Mouse (Mus musculus) retina, adult 2 months (tissue): ENCODE results near the gene Rgma.

Experiments used
- DNase-seq: peaks from one replicate; pipeline ENCODE4 v3.0.0-alpha.2; 2012; ENCODE audit warnings: low read depth, low spot score

Rgma gene

DNA sequence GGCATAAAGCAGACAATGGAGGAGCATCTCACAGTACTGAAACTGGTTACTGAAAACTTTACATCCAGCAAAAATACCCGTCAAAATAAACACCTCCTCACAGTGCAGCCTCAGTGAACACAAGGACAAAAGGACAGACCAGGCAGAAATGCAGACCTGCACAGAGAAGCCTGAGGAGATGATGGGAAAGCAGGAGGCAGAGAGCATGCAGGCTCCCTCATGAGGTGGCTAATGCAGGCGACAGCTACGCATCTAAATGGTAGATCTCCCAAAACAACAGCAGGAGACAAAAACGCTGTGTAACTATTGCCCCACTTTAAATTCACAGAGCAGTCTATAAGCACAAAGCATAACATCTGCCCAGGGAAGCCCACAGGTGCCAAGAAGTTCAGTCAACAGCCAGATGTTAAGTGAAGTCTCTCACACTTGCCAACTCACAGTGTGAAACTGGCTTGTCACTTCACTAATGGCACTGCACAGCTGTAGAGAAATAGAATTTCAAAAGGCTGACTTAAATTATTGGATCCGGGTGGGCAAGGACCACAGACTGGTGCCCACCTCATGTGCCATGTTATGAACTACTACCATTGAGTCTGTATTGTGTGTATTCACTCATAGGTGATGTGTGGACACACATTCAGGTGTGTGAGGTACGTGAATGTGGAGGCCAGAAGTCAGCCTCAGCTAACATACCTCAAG lies 58.5 kb downstream of the Rgma start:
- no peak for DNase-seq

DNA sequence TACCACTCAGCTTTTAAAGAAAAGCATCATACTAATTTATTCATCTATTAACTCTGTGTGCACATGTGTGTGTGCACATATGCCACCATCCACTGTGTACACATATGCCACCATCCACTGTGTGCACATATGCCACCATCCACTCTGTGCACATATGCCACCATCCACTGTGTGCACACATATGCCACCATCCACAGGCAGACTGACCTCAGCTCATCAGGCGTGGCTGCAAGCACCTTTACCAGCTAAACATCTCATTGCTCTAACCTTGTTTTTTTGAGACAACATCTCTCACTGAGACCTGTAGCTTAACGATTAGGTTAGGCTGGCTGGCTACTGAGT lies 59.0 kb downstream of the Rgma start:
- DNase-seq, result no peak

DNA sequence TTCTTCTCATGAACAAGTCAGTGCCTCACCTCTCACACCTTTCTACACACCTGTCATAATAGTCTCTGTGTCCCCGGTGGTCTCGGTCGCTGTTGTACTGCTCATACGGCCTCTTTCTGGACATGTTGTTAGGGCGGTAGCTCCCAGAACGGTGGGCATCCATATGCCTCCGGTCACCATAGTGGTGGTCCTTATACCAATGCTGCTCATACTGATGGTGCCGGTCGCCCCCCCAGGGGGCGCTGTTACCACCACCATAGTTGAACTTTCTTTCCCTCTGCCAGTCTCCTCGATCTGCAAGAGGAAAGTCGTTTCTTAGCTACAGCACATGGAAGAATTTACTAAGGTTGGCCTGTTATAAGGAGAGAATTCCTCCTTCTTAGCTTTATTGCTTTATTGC lies 60.4 kb downstream of the Rgma start:
- no peak for DNase-seq

DNA sequence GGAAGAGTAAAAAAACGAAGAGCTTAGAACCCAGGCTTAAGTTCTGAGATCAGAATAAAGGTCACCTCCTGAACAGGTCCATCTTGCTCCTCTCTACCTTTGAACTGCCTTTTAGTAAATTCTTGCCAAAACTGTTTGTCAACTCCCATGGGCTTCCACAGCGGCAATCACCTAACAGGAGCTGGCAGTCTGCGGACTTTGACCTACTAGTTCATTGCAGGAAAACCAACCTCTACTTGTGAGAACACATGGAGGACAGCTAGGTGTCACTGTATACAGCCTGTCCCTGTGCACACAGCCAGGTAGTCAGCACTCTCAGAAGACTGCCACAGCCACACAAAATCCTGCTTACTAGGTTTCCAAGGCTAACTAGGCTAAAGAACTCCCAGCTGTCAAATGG lies 66.5 kb downstream of the Rgma start:
- DNase-seq, result no peak

DNA sequence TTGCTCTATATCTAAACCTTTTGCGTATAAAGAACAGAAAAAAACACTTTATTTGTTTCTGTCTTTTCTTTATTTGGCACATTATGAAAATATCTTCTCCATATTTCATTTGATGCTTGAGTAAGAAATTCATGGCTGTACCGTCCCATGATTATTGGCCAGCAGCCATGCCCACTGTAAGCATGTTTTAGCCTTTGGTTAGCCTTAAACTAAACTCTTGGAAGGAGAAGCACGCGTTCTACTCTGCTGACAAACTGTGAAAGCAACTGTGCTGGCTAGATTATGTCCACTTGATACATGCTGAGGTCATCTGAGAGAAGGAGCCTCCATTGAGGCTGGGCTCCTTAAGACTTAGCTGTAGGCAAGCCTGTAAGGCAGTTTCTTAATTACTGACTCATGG lies 66.9 kb downstream of the Rgma start:
- no peak for DNase-seq

DNA sequence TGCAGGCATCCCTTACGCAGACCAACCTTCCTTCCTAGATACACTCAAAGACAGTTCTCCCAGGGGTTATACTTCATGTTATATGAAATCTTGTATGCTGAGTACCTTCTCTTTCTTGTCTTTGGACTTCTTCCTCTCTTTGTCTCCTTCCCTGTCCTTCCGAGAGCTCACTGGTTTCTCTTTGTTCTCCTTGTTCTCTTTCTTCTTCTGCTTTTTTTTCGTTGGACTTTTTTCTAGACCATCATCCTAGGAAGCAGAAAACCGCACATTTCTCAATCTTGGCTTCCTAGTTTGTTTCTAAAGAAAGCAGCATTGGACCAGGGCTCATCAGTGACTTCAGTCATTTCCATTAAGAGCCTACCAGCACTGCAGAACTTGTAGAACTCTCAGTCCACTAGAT lies 76.3 kb downstream of the Rgma start:
- DNase-seq, result no peak

DNA sequence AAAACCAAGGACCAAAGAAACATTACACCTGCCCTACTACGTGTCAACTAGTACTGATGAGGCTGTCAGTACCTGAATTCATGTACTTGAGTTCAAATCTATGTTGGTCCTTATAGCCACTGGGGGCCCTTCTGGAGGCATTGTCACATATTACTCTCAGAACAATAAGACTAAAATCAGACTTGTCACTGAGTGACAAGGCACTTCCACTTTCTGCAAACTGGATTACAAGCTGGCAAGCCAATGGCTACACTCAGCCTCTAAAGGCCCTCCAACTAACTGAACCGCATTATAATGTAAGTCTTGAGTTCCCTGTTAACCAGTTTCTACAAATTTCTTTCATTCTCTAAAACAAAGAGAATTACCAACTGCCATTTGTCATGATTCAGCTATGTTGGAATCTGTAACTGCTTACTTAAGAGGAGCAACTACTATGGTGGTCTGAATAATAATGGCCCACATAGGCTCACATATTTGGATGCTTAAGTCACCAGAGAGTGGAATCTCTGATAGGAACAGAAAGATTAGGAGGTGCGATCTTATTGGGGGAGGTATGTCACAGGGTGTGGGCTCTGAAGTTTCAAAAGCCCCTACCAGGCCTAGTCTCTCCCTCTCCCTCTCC lies 77.0 kb downstream of the Rgma start:
- no peak for DNase-seq

DNA sequence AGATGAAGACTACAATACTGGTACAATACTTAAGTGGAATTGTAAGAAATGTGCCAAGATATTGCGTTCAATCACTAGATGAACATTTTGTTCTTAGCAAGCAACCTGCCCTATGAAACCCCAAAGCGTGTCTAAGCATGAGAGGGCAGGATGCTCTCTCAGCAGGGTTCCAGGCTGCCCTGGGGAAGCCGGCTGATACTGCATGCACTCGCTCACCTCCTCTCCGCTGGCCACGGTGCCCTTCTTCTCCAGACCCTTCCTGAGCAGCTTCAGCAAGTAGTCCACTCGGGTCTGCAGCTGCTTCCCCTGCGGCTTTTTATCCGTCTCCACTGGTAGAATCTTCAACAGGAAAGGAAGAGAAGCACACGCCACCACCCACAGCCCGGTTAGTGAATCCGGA lies 78.8 kb downstream of the Rgma start:
- DNase-seq, result no peak

DNA sequence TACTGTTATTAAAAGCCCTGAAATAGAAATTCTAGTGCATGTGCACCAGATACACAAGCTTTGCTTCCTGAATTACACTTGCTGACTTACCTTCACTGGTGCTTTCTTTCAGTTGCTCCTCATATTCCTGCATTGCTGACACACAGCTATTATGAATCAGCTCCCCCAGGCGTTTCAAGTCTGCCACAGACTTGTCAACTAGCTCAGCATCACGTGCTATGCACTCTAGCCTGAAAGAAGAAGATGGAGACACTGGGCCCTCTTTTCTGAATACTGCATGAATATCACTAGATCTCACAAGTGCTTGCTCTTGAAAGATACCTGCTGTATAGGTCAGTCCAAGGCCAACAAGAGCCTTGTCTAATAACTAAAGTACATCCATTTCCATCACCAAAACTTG lies 88.2 kb downstream of the Rgma start:
- DNase-seq, result no peak

DNA sequence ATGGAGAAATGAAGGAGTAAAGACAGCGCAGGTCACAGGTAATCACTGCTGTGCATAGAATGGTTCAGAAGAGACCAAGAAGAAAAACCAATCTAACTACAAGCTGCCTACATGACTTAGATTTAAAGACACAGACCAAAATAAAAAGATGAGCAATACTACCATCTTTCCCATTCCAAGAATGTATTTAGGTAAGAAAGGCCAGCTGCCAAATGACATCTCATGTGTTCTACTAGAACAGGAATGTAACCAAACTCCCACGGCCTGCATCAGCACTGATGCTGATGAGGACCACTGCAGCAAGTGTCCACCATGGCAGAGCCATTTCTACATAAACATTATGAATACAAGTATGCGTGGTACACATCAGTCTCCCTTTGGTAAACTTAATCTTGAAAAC lies 92.4 kb downstream of the Rgma start:
- DNase-seq, result no peak
